Mouse (Mus musculus): ENCODE measurements at regions not wholly inside any gene's neighbourhood (a gene's known extent, or its start where the extent isn't known, plus 50 kb on each side); places are given as distances from the start of the nearest gene placed in this dataset.

DNA sequence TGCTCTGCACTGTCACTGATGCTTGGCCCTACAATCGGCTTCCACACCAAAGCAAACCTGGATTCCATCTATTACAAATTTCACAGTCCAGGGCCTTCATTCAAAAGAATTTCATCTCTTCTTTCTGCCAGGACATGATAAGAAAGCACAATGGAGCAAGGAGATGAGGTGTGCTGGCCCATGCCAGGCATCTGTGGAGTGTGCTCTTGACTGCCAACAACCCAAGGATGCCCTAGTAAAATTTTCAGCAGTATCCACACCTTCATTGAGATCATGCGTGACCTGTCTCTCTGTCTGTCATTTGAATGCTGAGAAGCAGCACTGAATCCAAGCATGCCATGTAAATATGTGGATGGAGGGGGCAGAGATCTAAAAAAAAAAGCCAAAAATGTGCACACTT, 945.0 kb upstream of the Jmjd1c start:
- no peak for TF ChIP-seq POLR2A (IDR thresholded peaks at IDR 0.05; ENCODE audit: borderline replicate concordance, extremely low read depth, insufficient read depth, insufficient read length, poor library complexity, severe bottlenecking)
- TF ChIP-seq CTCF (IDR thresholded peaks at IDR 0.05; ENCODE audit: borderline replicate concordance, extremely low read depth, insufficient read depth, insufficient read length) = no peak

Measured in brain, embryonic 14.5 days (tissue).